Mouse (Mus musculus) MEL (cell line): ENCODE measurements around the gene Sema6d. TPM values are rescaled to one million over a fixed set of nuclear protein-coding genes. Genes with fewer than 3 reads are reported as not detected.

ENCODE experiments used
- DNase-seq: peaks from one replicate; pipeline ENCODE4 v3.0.0; 2011; ENCODE audit warnings: low read depth, low spot score
- H3K27ac ChIP-seq: 2 replicates; pipeline ENCODE4 v1.5.1; 2012; ENCODE audit warnings: low read depth, mild to moderate bottlenecking, control low read depth, low read length, moderate library complexity; ENCODE audit not compliant: control insufficient read depth
- H3K27me3 ChIP-seq, 2 experiments: fragments of 150-350 bp in 1 of 2; sonication (generic) in 1 of 2; 2 replicates each; pipeline ENCODE4 v1.6.1; 2012; ENCODE audit warnings: low read length in 2 of 2, mild to moderate bottlenecking in 2 of 2, improper control_type of control experiment in 1 of 2, moderate library complexity in 1 of 2; ENCODE audit not compliant: insufficient read depth in 2 of 2, control insufficient read depth in 1 of 2
- H3K36me3 ChIP-seq, 2 experiments: 2 replicates each; pipeline ENCODE4 v1.6.1; 2012 to 2014; ENCODE audit warnings: low read length in 2 of 2, improper control_type of control experiment in 1 of 2, inconsistent platforms in 1 of 2, mild to moderate bottlenecking in 1 of 2; ENCODE audit not compliant: insufficient read depth in 2 of 2, control insufficient read depth in 1 of 2
- H3K4me1 ChIP-seq, 2 experiments: fragments of 150-350 bp in 1 of 2; sonication (generic) in 1 of 2; 2 replicates each; pipeline ENCODE4 v1.6.1; 2012; ENCODE audit warnings: low read length in 2 of 2, improper control_type of control experiment in 1 of 2, mild to moderate bottlenecking in 1 of 2; ENCODE audit not compliant: insufficient read depth in 2 of 2, control insufficient read depth in 1 of 2
- H3K4me3 ChIP-seq, 2 experiments: fragments of 150-350 bp in 1 of 2; sonication (generic) in 1 of 2; 2 replicates each; pipeline ENCODE4 v1.5.1; 2012; ENCODE audit warnings: low read depth in 2 of 2, low read length in 2 of 2, mild to moderate bottlenecking in 2 of 2, moderate library complexity in 2 of 2, control low read depth in 1 of 2, improper control_type of control experiment in 1 of 2; ENCODE audit not compliant: control insufficient read depth in 1 of 2, insufficient read depth in 1 of 2
- H3K79me2 ChIP-seq: 2 replicates; pipeline ENCODE4 v1.6.1; 2012; ENCODE audit warnings: mild to moderate bottlenecking, low read length, moderate library complexity; ENCODE audit not compliant: control insufficient read depth, poor library complexity, insufficient read depth
- H3K9ac ChIP-seq: 2 replicates; pipeline ENCODE4 v1.6.1; 2012; ENCODE audit warnings: low read depth, mild to moderate bottlenecking, control low read depth, low read length, moderate library complexity; ENCODE audit not compliant: control insufficient read depth, poor library complexity, severe bottlenecking
- H3K9me3 ChIP-seq: fragments of 150-350 bp; sonication (generic); replicated peaks from 2 replicates; pipeline ENCODE4 v1.6.1; 2012; ENCODE audit warnings: mild to moderate bottlenecking, low read length, improper control_type of control experiment, moderate library complexity; ENCODE audit not compliant: insufficient read depth
- BHLHE40 ChIP-seq: IDR thresholded peaks from 2 replicates; pipeline ENCODE4 v1.6.1; 2012; ENCODE audit warnings: low read depth, mild to moderate bottlenecking, inconsistent platforms, low read length, improper control_type of control experiment, borderline replicate concordance
- CHD1 ChIP-seq: IDR thresholded peaks from 2 replicates; pipeline ENCODE4 v1.6.1; 2012; ENCODE audit warnings: low read depth, mild to moderate bottlenecking, inconsistent platforms, low read length, improper control_type of control experiment
- CHD2 ChIP-seq: IDR thresholded peaks from 2 replicates; pipeline ENCODE4 v1.6.1; 2011; ENCODE audit warnings: low read length, improper control_type of control experiment
- CTCF ChIP-seq, 3 experiments: IDR thresholded peaks in 2 of 3; conservative IDR thresholded peaks in 1 of 3; 2 replicates each; pipeline ENCODE4 v1.5.1; 2011 to 2012; ENCODE audit warnings: low read length in 3 of 3, low read depth in 2 of 3, mild to moderate bottlenecking in 2 of 3, improper control_type of control experiment in 1 of 3, inconsistent platforms in 1 of 3, mixed read lengths in 1 of 3, moderate library complexity in 1 of 3; ENCODE audit not compliant: control insufficient read depth in 1 of 3, insufficient read depth in 1 of 3, poor library complexity in 1 of 3, severe bottlenecking in 1 of 3
- ELF1 ChIP-seq: IDR thresholded peaks from 2 replicates; pipeline ENCODE4 v1.6.1; 2014; ENCODE audit warnings: low read depth, mild to moderate bottlenecking, inconsistent platforms, low read length, improper control_type of control experiment, moderate library complexity
- HCFC1 ChIP-seq: IDR thresholded peaks from 2 replicates; pipeline ENCODE4 v1.6.1; 2012; ENCODE audit warnings: low read depth, mild to moderate bottlenecking, inconsistent platforms, low read length, improper control_type of control experiment, moderate library complexity
- MAX ChIP-seq: IDR thresholded peaks from 2 replicates; pipeline ENCODE4 v1.6.1; 2011; ENCODE audit warnings: low read length, improper control_type of control experiment
- MEF2A ChIP-seq: IDR thresholded peaks from 2 replicates; pipeline ENCODE4 v1.6.1; 2014; ENCODE audit warnings: low read depth, mild to moderate bottlenecking, inconsistent platforms, low read length, improper control_type of control experiment; ENCODE audit not compliant: poor library complexity, insufficient replicate concordance, severe bottlenecking; ENCODE audit errors: extremely low read depth
- MYB ChIP-seq: IDR thresholded peaks from 2 replicates; pipeline ENCODE4 v1.6.1; 2011; ENCODE audit warnings: mild to moderate bottlenecking, low read depth, low read length, improper control_type of control experiment
- NELFE ChIP-seq: IDR thresholded peaks from 2 replicates; pipeline ENCODE4 v1.6.1; 2011; ENCODE audit warnings: low read depth, low read length, improper control_type of control experiment
- NRF1 ChIP-seq: IDR thresholded peaks from 2 replicates; pipeline ENCODE4 v1.6.1; 2014; ENCODE audit warnings: low read depth, mild to moderate bottlenecking, inconsistent platforms, low read length, improper control_type of control experiment, moderate library complexity; ENCODE audit not compliant: poor library complexity, insufficient read depth, severe bottlenecking
- POLR2A ChIP-seq, 2 experiments: IDR thresholded peaks; 2 replicates each; pipeline ENCODE4 v1.6.1; 2011 to 2012; ENCODE audit warnings: low read length in 2 of 2, mild to moderate bottlenecking in 2 of 2, control low read depth in 1 of 2, improper control_type of control experiment in 1 of 2, low read depth in 1 of 2, moderate library complexity in 1 of 2; ENCODE audit not compliant: control insufficient read depth in 1 of 2, insufficient read depth in 1 of 2, poor library complexity in 1 of 2
- POLR2AphosphoS2 ChIP-seq: IDR thresholded peaks from 2 replicates; pipeline ENCODE4 v1.6.1; 2011; ENCODE audit warnings: low read length, improper control_type of control experiment
- POLR2AphosphoS5 ChIP-seq: IDR thresholded peaks from 2 replicates; pipeline ENCODE4 v1.6.1; 2012; ENCODE audit warnings: low read depth, borderline replicate concordance, mild to moderate bottlenecking, inconsistent platforms, low read length, moderate library complexity, mixed read lengths
- RCOR1 ChIP-seq: IDR thresholded peaks from 2 replicates; pipeline ENCODE4 v1.6.1; 2012; ENCODE audit warnings: low read depth, mild to moderate bottlenecking, inconsistent platforms, low read length, improper control_type of control experiment
- TBP ChIP-seq: IDR thresholded peaks from 2 replicates; pipeline ENCODE4 v1.8.0; 2011; ENCODE audit warnings: low read depth, low read length, improper control_type of control experiment
- TCF12 ChIP-seq: IDR thresholded peaks from 2 replicates; pipeline ENCODE4 v1.6.1; 2014; ENCODE audit warnings: low read depth, mild to moderate bottlenecking, inconsistent platforms, low read length, improper control_type of control experiment, moderate library complexity
- ZC3H11A ChIP-seq: IDR thresholded peaks from 2 replicates; pipeline ENCODE4 v1.6.1; 2012; ENCODE audit warnings: low read depth, mild to moderate bottlenecking, inconsistent platforms, low read length, improper control_type of control experiment
- ZMIZ1 ChIP-seq: IDR thresholded peaks from 2 replicates; pipeline ENCODE4 v1.6.1; 2012; ENCODE audit warnings: low read depth, mild to moderate bottlenecking, inconsistent platforms, low read length, improper control_type of control experiment, moderate library complexity
- ZNF384 ChIP-seq: IDR thresholded peaks from 2 replicates; pipeline ENCODE4 v1.6.1; 2012; ENCODE audit warnings: low read depth, mild to moderate bottlenecking, inconsistent platforms, low read length, improper control_type of control experiment
- polyA plus RNA-seq, 2 experiments: library from polyadenylated mRNA; stranded (reverse) in 1 of 2; unstranded in 1 of 2; fragments of >175 nt in 1 of 2; fragments of >200 nt in 1 of 2; gene quantifications; 2 replicates each; pipeline versions ENCODE4 v1.2.1 to v1.2.4; 2012; ENCODE audit warnings: low replicate concordance in 2 of 2, low read depth in 1 of 2; ENCODE audit not compliant: insufficient read length in 2 of 2, insufficient read depth in 1 of 2, missing spikeins in 1 of 2
- total RNA-seq: library from RNA; depleted of rRNA; stranded (reverse); fragments of 300-350 nt; gene quantifications from 2 replicates; pipeline ENCODE4 v1.2.3, GENCODE M21; 2012

Sema6d gene
- total and polyA plus RNA-seq, 3 experiments = not detected

DNA sequence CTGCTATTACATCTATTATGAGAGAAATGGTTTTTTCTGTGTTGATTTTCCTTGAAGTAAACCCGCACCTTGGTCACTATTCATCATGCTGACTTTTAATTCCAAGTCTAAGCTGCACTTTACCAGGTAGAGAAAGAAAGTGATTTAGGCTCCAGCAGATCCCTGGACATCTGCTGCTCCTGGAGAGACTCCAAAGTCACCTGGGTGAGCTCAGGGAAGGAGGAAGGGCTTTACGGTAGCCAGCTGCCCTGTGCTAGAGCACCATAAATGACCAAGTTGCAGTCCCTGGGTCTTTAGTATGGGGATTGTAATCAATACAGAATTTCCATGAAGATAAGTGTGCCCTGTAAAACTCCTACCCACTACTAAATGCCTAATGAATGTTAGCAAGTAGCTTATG is 309.8 kb downstream of the Sema6d start:
- TF ChIP-seq POLR2AphosphoS2 (no peak), MEF2A (no peak), CHD1 (no peak), NRF1 (no peak), NELFE (no peak), TCF12 (no peak), MAX (no peak), POLR2A (IDR thresholded peaks at IDR 0.05; ENCODE audit: control insufficient read depth in 1 of 2, insufficient read depth in 1 of 2, low read depth in 1 of 2, low read length in 2 of 2, poor library complexity in 1 of 2) (no peak), HCFC1 (no peak), ZMIZ1 (no peak), CHD2 (no peak), TBP (no peak), MYB (no peak), POLR2AphosphoS5 (no peak), ZNF384 (no peak), ZC3H11A (no peak), BHLHE40 (no peak), CTCF (IDR thresholded peaks at IDR 0.05 in 2 of 3, conservative IDR thresholded peaks at IDR 0.05 in 1 of 3; ENCODE audit: control insufficient read depth in 1 of 3, insufficient read depth in 1 of 3, low read depth in 2 of 3, low read length in 3 of 3, poor library complexity in 1 of 3, severe bottlenecking in 1 of 3) (no peak), RCOR1 (no peak)

DNA sequence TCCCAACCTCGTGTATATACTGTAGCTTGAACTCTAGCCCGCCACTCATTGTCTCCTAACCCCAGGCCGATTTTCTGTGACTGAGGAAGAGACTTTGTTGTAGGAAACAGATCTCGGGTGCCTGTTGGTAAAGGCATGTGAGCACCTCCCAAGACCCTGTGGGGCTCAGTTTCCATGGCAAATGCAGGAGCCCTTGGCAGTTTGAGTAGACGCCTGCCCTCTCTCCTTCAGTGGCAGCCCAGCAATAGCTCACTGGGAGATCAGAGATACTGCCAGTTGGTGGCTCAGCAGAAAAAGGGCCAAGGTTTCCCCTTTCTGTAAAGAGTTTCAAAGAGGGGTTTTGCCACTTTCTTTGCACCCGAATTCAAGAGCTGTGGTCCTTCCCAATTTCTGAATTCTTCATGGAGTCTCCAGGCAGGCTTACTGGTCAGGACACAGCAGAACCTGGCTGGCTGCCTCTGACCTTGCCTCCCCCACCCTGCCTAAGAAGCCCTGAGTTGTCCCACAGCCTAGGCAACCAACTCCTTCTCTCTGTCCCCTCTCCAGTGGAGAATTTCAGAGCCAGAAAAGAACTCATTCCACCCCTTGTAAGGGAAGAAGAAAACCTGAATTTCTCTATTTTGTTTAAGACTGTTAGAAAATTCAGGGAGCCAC is 312.1 kb downstream of the Sema6d start:
- Histone ChIP-seq H3K4me1 (no peaks in the 10 kb centered on the region), H3K9ac (no peak overlapping the region), H3K4me3 (no peak overlapping the region), H3K9me3 (no peaks in the 10 kb centered on the region), H3K79me2 (no peaks in the 10 kb centered on the region), H3K36me3 (no peaks in the 10 kb centered on the region), H3K27me3 (no peaks in the 10 kb centered on the region), H3K27ac (no peak overlapping the region)
- TF ChIP-seq POLR2AphosphoS2 = no peak
- TF ChIP-seq ZNF384 = no peak
- TF ChIP-seq ZMIZ1 = no peak
- no peak for TF ChIP-seq ELF1
- no peak for DNase-seq

More for the DNA sequence above, 309.8 kb downstream of the Sema6d start:
- Histone ChIP-seq H3K4me3 (no peak overlapping the region), H3K9ac (no peak overlapping the region), H3K27ac (no peak overlapping the region), H3K4me1 (no peaks in the 10 kb centered on the region), H3K36me3 (no peaks in the 10 kb centered on the region), H3K9me3 (no peaks in the 10 kb centered on the region), H3K27me3 (no peaks in the 10 kb centered on the region), H3K79me2 (no peaks in the 10 kb centered on the region)
- DNase-seq = no peak
